Mouse (Mus musculus) liver, embryonic 14.5 days (tissue): Measurements from ENCODE around the gene Pum3. TPM values are rescaled to one million over a fixed set of nuclear protein-coding genes. Genes with fewer than 3 reads are reported as not detected.
"Not testable (repeated sequence)": the region's sequence is repeated elsewhere in the genome, so short reads cannot be mapped to it uniquely, and the experiment has no call there.

Experiments used
- ATAC-seq: fragments of 200-750 bp; cut with Nextera tagmentation; 2 replicates; pipeline ENCODE4 v1.8.0; 2017; ENCODE audit warnings: moderate number of reproducible peaks, mild to moderate bottlenecking, moderate library complexity; ENCODE audit not compliant: insufficient read depth
- DNase-seq, 3 experiments: peaks; one replicate each; pipeline ENCODE4 v3.0.0-alpha.2; 2012 to 2013; ENCODE audit warnings: low read depth in 3 of 3, low spot score in 3 of 3
- H3K27ac ChIP-seq: fragments of 300-500 bp; sonication (generic); 2 replicates; pipeline ENCODE4 v1.5.1; 2014; ENCODE audit warnings: moderate library complexity, mild to moderate bottlenecking, control low read depth, inconsistent platforms
- H3K27me3 ChIP-seq: fragments of 300-500 bp; sonication (generic); 2 replicates; pipeline ENCODE4 v1.6.1; 2014; ENCODE audit warnings: mild to moderate bottlenecking, low read length, moderate library complexity; ENCODE audit not compliant: control insufficient read depth, insufficient read depth
- H3K36me3 ChIP-seq: fragments of 300-500 bp; sonication (generic); replicated peaks from 2 replicates; pipeline ENCODE4 v1.6.1; 2014; ENCODE audit warnings: low read depth; ENCODE audit not compliant: control insufficient read depth, insufficient read depth
- H3K4me1 ChIP-seq, 2 experiments: fragments of 200-500 bp in 1 of 2; fragments of 300-500 bp in 1 of 2; sonication (generic) in 1 of 2; replicated peaks; 2 replicates each; pipeline ENCODE4 v1.6.1; 2012 to 2014; ENCODE audit warnings: antibody characterized with exemption in 1 of 2, inconsistent platforms in 1 of 2, low read length in 1 of 2; ENCODE audit not compliant: control insufficient read depth in 2 of 2, insufficient read depth in 2 of 2
- H3K4me2 ChIP-seq: fragments of 300-500 bp; sonication (generic); 2 replicates; pipeline ENCODE4 v1.6.1; 2014; ENCODE audit warnings: low read depth, mild to moderate bottlenecking, control low read depth, moderate library complexity
- H3K4me3 ChIP-seq, 2 experiments: fragments of 200-500 bp in 1 of 2; fragments of 300-500 bp in 1 of 2; sonication (generic) in 1 of 2; 2 replicates each; pipeline ENCODE4 v1.5.1; 2012 to 2014; ENCODE audit warnings: low read depth in 2 of 2, low read length in 2 of 2, mild to moderate bottlenecking in 2 of 2, control low read depth in 1 of 2, inconsistent platforms in 1 of 2, moderate library complexity in 1 of 2; ENCODE audit not compliant: insufficient read depth in 1 of 2
- H3K9ac ChIP-seq: fragments of 300-500 bp; sonication (generic); replicated peaks from 2 replicates; pipeline ENCODE4 v1.6.1; 2014; ENCODE audit warnings: mild to moderate bottlenecking, control low read depth, moderate library complexity
- H3K9me3 ChIP-seq: fragments of 300-500 bp; sonication (generic); 2 replicates; pipeline ENCODE4 v1.6.1; 2016; ENCODE audit warnings: low read length, mixed read lengths; ENCODE audit not compliant: control insufficient read depth
- CTCF ChIP-seq: IDR thresholded peaks from 2 replicates; pipeline ENCODE4 v1.5.1; 2016; ENCODE audit warnings: antibody characterized with exemption, low read depth, control low read depth
- EP300 ChIP-seq: IDR thresholded peaks from 2 replicates; pipeline ENCODE4 v1.6.1; 2016; ENCODE audit warnings: antibody characterized with exemption, low read depth
- WGBS: fragments of 180-500 bp; shearing (Covaris S2); extraction: QIAGEN DNeasy Blood & Tissue Kit; methylation state at CpG from one replicate; pipeline ENCODE4 v1.1.7; 2014; ENCODE audit not compliant: insufficient replicate concordance; 5-methylcytosine and 5-hydroxymethylcytosine counted together
- polyA plus RNA-seq, 2 experiments: library from polyadenylated mRNA; depleted of rRNA in 1 of 2; stranded (reverse) in 1 of 2; unstranded in 1 of 2; fragments of >200 nt; fragmentation: Nextera tagmentation in 1 of 2; extraction: Ambion mirVana in 1 of 2; gene quantifications; 2 replicates each; pipeline versions ENCODE4 v1.2.1 to v1.2.3; 2012 to 2014

Gene Pum3
- polyA plus RNA-seq, 2 experiments: 14.0 to 41.4 TPM

- Histone ChIP-seq H3K36me3 (peaks cover 43% of the 10 kb centered on the region), H3K4me2 (no peak overlapping the region), H3K27ac (no peak overlapping the region), H3K9me3 (no peaks in the 10 kb centered on the region), H3K4me3 (no peak overlapping the region), H3K4me1 (no peaks in the 10 kb centered on the region), H3K9ac (no peak overlapping the region), H3K27me3 (no peaks in the 10 kb centered on the region)
- DNase-seq (no peak), ATAC-seq (no peak)
- whole genome bisulfite sequencing: 66% methylated on average over 8 of the region's 8 CpGs
- TF ChIP-seq CTCF: peak; percentile 45
- no peak for TF ChIP-seq EP300
Observed at GRCm38 (mm10) chr19:27395481-27395880, 34.1 kb downstream of the Pum3 start.

DNA sequence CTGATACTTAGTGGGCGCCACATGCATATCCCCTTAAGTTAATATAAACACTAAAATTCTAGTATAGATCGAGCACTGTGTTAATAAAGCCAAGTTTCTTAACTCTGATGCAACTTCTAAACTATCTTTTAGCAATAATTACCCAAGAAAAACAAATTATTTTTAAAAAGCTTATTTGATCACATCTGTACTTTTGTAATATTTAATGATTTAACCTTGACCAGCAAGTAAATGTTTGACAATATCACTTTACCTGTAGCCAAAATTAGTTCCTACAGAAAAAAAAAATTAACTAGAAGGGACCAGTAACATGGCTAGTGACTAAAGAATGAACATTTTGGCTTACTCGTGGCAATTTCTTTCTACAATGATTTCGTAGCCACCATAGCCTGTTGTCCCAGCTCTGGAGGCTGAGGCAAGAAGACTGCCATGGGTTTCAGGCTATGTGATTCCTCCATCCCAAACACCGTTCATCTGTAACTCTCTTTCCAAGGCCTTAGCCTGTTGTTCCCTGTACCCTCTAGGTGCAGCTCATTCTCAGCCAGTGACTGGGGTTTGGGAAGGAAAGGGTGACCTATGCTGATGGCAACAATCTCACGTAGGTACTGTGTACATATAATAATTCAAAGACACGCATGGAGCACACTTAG, 35.2 kb downstream of the Pum3 start:
- H3K36me3 ChIP-seq: peaks cover 43% of the 10 kb centered on the region

DNA sequence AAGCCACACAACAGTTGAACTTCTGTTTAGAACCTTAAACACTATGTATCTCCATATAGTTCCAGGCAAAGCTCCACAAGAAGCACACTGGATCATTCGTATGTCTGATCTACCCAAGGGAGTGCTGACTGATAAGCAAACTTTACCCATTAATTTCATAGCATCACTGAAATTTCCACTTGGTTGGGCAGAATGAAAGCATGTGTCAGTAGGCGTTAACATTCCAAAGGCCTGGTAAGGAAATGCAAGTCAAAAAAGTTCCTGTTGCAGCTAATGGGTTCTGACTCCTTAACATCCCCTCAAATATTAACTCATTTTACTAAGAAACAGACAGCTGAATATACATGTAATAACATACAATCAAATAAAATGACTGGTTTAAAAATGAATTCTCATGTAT, 37.2 kb downstream of the Pum3 start:
- no peaks in the 10 kb centered on the region for H3K27me3 ChIP-seq
- DNase-seq: no peak
- no peak overlapping the region for H3K27ac ChIP-seq
- no peak overlapping the region for H3K9ac ChIP-seq
- no peak overlapping the region for H3K4me2 ChIP-seq
- H3K4me3 ChIP-seq: no peak overlapping the region
- TF ChIP-seq CTCF (no peak), EP300 (no peak)
- no peaks in the 10 kb centered on the region for H3K4me1 ChIP-seq
- 75% methylated on average over 2 of the region's 2 CpGs for WGBS
- peaks cover 30% of the 10 kb centered on the region for H3K36me3 ChIP-seq
- ATAC-seq: no peak
- H3K9me3 ChIP-seq: no peaks in the 10 kb centered on the region

More for the DNA sequence above, 35.2 kb downstream of the Pum3 start:
- Histone ChIP-seq H3K4me1 (no peaks in the 10 kb centered on the region), H3K4me2 (no peak overlapping the region), H3K27ac (no peak overlapping the region), H3K9ac (no peak overlapping the region), H3K9me3 (no peaks in the 10 kb centered on the region), H3K4me3 (no peak overlapping the region), H3K27me3 (no peaks in the 10 kb centered on the region)
- no peak for ATAC-seq
- DNase-seq: no peak
- TF ChIP-seq CTCF: no peak
- 69% methylated on average over 7 of the region's 7 CpGs for WGBS

- Histone ChIP-seq H3K9ac (no peak overlapping the region), H3K27ac (no peak overlapping the region), H3K4me1 (no peaks in the 10 kb centered on the region), H3K4me3 (no peak overlapping the region), H3K36me3 (peaks cover 30% of the 10 kb centered on the region), H3K9me3 (no peaks in the 10 kb centered on the region), H3K4me2 (no peak overlapping the region), H3K27me3 (no peaks in the 10 kb centered on the region)
- ATAC-seq (no peak), DNase-seq (no peak)
- TF ChIP-seq EP300 (no peak), CTCF (no peak)
- 69% methylated on average over 2 of the region's 2 CpGs for WGBS
Observed at GRCm38 (mm10) chr19:27391344-27391743, 38.3 kb downstream of the Pum3 start.

GRCm38 (mm10) chr19:27389566-27389965, 40.1 kb downstream of the Pum3 start:
- not testable (repeated sequence) for H3K4me2 ChIP-seq, H3K9me3 ChIP-seq, H3K4me1 ChIP-seq, H3K4me3 ChIP-seq, H3K27me3 ChIP-seq, H3K27ac ChIP-seq, DNase-seq, ATAC-seq, H3K9ac ChIP-seq
- 78% methylated on average over 4 of the region's 4 CpGs for WGBS
- peaks cover 26% of the 10 kb centered on the region for H3K36me3 ChIP-seq
